Mouse (Mus musculus) frontal cortex, postnatal 14 days (tissue): Measurements from ENCODE around the gene Nde1.
A peak's percentile ranks its signal among the peaks of the same experiment; 100 is the strongest.

ENCODE experiments used
- DNase-seq, 2 experiments: peaks; one replicate each; pipeline ENCODE4 v3.0.0; 2022; ENCODE audit warnings: low spot score in 2 of 2

The Nde1 gene

DNA sequence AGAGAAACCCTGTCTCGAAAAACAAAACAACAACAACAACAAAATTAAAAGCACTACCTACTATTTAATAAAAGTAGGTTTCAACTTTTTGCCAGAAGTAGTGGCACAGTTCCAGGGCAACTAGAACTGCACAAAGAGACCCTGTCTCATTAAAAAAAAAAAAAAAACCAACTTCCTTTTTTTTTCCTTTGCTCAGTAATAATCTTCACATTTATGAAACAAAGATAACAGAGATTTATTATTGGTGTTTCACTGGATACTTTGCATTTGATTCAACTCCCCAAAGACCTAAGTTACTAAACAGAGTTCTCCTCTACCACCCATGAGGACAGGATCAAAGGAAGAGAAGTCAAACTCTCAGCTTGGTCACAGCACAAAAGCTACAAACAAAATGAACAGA is 2.1 kb upstream of the Nde1 start:
- no peak for DNase-seq

DNA sequence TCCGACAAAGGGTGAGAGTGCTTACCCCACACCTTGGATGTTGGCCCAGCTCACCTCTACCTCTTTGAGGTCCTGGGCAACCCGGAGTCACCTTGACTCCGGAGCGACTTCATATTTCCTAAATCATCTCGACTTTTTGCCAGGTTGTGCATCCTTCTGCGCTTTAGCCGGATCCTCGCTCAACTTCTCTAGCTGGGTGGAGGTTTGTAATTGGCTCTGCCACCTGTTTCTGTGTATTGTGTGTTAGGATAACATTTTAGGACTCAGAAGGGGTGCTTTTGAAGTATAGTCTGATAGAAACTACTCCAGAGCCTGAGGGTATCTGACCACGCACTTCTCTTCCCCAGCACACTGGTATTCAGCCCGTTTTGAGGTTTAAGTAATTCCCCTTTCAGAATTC is 656 bp downstream of the Nde1 start:
- DNase-seq = no peak

DNA sequence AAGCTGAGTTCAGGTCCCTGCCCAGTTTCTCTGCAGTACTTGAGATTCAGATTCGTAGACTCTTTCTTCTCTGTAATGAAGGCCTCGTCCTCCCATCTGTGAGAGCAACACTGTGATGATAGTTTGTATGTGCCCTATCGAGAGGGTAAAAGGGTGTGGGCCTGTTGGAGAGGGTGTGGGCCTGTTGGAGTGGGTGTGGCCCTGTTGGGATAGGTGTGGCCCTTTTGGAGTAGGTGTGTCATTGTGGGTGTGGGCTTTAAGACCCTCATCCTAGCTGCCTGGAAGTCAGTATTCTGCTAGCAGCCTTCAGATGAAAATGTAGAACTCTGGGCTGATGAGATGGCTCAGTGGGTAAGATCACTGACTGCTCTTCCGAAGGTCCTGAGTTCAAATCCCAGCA is 3.4 kb downstream of the Nde1 start:
- DNase-seq = no peak

DNA sequence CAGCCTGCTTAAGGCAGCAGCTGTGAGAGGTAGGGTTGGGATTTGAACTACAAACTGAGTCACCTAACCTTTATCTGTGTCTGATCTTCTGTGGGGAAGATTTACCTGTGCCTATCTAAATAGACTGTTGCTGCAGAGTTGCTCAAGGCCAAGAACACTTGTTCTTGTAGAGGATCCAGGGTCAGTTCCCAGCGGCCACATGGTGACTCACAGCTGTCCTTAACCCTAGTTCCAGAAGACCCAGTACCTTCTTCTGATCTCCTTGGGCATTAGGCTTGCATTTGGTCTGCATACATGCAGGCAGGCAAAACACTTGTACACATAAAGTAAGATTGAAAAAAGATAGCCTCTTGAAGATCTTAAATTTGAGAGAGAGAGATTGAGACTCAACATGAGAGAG is 6.6 kb downstream of the Nde1 start:
- no peak for DNase-seq

DNA sequence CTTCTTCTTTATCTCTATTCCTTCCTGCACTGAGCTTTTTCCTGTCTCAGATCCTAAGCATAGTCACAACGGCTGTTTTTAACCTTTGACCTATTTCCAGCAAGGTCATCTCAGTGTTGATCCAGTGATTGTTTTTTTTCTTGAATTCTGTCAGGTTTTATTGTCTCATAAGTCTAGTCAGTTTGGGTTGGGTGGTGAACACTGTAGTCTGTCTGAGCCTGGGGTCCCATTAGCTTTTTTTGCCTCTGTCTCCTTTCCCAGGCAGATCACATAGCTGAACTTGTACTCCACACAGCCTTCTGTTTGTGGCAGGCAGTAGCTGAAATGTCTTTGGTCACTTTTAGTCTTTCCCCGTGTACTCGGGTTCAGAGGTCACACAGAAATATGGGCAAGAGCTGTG is 15.0 kb downstream of the Nde1 start:
- no peak for DNase-seq

DNA sequence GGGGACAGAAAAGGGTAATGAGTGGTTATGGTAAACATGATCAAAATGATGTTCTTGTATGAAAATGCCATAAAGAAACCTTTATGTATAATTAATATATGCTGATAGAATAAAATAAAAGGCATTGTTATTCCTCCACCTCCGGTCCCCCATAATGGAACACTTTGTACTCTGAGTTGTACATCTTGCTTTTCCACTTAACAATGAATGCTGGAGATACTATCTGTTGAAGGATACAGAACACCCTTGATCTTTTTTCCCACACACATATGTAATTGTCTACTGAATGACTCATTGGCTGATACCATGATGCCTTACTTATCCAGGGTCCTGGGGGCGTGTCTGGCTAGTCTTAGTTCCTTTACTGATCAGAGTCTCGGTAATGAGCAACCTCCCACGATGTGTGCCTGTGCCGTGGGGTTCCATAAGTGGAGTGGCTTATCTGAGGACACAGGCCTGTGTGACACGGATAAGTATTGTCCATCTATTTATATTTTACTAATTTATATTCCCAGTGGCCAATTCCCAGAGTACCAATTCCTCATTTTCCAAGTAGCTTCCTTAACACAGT is 17.2 kb downstream of the Nde1 start:
- DNase-seq = no peak

DNA sequence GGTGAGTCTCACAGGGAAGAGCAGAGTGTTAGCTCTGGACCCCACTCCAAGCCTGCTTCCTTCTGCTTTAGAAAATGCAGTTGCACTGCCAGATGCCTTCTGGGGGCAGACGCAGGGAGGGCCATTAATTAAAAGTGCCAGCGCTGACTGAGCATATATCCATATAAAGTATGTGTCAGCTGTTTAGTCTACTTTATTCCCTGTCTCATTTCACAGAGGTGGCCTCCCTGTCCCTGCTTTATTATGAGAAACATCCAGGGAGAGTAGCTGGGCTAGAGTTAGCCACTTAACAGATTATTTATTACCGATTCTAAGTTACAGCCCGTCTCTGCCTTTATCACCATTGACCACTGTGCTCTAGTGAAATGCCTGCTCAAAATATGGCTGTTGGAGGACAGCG is 19.3 kb downstream of the Nde1 start:
- no peak for DNase-seq

DNA sequence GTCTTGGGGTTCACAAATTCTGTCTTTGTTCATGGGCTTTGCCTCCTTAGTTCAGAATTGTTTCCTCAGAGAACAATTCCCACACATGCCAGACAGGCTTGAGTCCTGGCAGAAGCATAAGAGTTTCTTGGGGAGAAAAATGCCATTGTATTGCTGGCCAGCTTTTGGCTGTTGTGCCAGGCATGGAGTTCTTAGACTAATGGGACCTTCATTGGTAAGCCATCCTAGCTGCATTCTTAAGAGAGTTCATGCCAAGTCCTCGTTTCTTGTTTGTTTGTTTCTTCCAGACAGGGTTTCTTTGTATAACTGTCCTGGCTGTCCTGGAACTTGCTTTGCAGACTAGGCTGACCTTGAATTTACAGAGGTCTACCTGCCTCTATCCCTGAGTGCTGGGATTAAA is 20.8 kb downstream of the Nde1 start:
- DNase-seq = no peak

DNA sequence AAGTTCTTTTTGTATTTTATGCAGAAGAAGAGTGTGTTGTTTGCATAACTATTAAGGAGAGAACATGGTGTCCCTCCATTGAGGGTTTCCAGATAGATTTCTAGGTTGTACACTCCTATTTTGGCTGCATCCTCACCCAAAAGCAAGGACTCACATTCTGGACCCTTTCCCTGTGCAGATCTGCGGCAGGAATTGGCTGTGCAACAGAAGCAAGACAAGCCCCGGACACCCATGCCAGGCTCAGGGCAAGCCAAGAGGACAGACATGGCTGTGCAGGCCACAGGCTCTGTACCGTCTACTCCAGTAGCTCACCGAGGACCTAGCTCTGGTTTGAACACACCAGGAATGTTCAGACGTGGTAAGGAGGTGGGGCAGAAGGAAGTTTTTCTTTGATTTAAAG is 22.4 kb downstream of the Nde1 start:
- DNase-seq = no peak

DNA sequence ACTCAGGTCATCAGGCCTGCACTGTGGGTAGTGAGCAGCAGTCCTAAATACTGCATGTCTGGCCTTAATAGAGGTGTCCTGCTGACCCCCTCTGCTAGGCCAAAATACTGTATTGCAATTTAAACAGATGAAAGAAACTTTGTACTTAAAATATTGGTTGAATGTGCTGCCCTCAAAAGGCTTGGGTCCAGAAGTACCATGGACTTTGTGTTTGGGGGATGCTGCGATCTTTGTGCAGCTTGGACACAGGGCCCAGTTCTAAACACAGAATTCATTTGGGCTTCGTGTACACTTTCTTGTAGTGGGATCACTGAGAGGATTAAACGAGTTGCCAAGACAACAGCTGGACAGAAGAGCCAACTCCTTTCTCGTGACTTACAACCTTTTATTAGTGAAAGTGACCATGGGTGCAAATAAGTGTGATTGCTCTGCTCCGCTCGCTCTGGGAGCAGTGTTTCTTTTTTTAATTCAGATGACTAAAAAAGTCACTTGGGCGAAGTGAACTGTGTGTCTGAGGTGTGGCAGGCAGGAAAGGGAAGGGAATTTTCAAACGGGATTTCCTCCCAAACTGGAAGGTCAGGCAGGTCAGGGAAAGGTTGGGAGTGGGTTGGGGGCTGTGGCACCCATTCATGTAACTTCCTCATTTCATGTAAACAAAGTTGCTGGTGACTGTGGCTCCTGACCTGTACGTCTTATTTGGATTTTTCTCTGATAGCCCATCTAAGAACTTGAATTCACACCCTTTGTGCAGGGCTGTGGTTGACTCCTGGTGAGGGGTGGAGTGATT is 31.3 kb downstream of the Nde1 start:
- no peak for DNase-seq

DNA sequence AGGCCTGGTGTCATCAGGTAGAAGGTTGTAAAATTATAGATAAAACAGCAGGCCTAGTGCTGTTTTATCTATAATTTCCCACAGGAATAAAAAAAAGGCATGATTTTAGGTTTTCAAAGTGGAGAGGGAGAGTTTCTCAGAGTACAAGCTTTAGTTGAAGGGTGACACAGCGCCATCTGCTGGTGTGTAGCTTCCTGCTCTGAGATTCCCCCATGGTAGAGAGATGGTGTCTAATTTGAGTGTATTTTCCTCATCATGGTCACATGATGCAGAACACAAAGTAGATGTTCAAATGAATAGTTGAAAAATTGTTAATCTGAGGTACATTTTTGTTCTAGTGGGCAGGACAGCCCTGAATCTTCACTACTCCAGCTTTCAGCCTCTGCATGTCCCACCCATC is 32.4 kb downstream of the Nde1 start:
- peak in 1 of 2 experiments; percentile 50 for DNase-seq

DNA sequence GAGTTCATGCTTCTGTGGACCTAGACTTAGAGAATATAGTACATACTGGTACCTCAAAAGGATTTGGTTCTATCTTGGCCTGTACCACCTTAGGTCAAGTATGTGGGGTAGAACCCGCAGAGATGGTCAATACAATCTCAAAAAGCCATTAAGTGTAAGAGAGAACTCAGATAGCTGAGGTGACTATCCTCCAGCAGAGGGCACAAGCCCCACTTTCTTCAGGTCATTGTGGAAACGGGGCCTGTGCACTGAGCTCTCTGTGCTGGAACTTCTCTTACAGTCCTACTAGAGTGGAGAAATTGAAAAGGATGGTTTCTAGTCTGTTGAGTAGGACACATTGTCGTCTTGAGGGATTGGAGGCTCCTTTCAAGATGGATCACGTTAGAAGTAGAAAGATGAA is 35.7 kb downstream of the Nde1 start:
- no peak for DNase-seq

DNA sequence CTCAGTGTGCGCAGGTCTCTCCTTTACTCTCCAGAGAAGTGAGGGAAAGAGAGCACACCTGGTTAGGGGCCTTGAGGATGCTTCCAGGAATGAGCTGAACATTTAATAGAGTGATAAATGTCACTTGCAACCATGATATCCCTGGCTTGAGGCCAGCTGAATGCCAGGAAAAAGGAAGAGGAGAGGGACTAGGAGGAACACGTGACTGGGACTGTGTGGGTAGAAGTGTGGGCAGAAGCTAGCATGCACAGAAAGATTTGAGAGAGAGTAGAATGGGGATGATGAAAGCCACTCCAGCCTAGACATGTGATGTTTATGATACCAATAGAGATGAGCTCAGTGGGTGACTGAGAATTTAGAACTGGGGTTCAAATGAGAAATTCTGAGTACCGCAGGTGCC is 52.1 kb downstream of the Nde1 start:
- DNase-seq = no peak

DNA sequence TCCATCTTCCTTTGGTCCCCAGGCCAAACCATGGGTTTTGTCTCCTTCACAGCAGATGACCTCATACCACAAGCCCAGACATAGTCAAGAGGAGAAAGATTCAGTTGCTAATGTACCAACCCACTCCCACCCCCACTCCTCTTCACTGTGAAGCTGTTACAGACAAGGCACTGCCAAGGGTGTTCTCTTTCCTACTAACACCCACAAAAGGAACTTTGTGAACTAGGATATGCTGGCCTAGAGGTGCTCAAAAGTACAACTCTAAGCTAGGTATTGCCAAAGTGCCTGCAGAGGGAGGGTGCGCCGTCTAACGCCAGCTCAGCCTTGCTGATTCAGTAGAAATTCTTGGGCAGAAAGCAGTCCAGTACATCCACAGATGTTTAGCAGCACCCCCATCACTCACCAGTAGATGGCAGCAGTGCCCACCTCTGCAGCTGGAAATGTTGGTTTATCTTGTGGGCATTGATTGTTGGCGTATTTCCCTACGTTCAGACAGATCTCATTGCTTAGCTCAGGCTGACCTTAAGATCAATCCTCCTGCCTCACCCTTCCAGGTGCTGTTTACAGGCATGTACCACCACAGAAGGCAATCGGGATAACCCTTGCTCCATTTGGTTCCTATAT is 74.1 kb downstream of the Nde1 start:
- DNase-seq = peak; percentile 44 to 78

DNA sequence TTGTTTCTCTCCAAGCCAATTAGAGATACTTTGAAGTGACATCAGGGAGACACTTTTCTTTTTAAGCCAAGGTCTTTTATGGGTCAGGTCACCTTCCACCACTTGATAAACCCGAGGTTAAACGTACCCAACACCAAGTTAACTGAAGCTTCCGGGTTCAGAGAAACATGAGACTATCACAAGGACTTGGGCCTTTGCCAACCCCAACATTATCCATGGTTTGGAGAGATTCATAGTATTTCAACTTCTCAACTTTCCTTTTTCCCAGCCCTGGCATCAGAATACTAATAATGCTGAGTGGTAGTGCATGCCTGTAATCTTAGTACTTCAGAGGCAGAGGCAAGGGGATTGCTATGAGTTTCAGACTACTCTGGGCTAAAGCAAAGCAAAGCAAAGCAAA is 79.0 kb downstream of the Nde1 start:
- DNase-seq = no peak
